Mouse (Mus musculus) hindbrain, postnatal 0 days (tissue): ENCODE measurements at regions not wholly inside any gene's neighbourhood (a gene's known extent, or its start where the extent isn't known, plus 50 kb on each side); places are given as distances from the start of the nearest gene placed in this dataset.
"Not testable (repeated sequence)": the region's sequence is repeated elsewhere in the genome, so short reads cannot be mapped to it uniquely, and the experiment has no call there.

Source experiments
- ATAC-seq: fragments of 200-750 bp; cut with Nextera tagmentation; 2 replicates; pipeline ENCODE4 v1.8.0; 2017; ENCODE audit warnings: mild to moderate bottlenecking, moderate TSS enrichment, moderate library complexity
- DNase-seq: peaks from one replicate; pipeline ENCODE4 v3.0.0-alpha.2; 2015; ENCODE audit warnings: low spot score
- H3K27ac ChIP-seq: fragments of 300-500 bp; sonication (generic); 2 replicates; pipeline ENCODE4 v1.5.1; 2014; ENCODE audit warnings: mild to moderate bottlenecking
- H3K27me3 ChIP-seq: fragments of 300-500 bp; sonication (generic); 2 replicates; pipeline ENCODE4 v1.6.1; 2014; ENCODE audit warnings: low read length, mixed read lengths; ENCODE audit not compliant: insufficient read depth
- H3K36me3 ChIP-seq: fragments of 300-500 bp; sonication (generic); 2 replicates; pipeline ENCODE4 v1.6.1; 2014; ENCODE audit warnings: low read length, mixed read lengths; ENCODE audit not compliant: insufficient read depth
- H3K4me1 ChIP-seq: fragments of 300-500 bp; sonication (generic); 2 replicates; pipeline ENCODE4 v1.6.1; 2014; ENCODE audit warnings: antibody characterized with exemption, low read length, mixed read lengths; ENCODE audit not compliant: insufficient read depth
- H3K4me2 ChIP-seq: fragments of 300-500 bp; sonication (generic); 2 replicates; pipeline ENCODE4 v1.6.1; 2014; ENCODE audit warnings: low read depth, mild to moderate bottlenecking, low read length, moderate library complexity, mixed read lengths
- H3K4me3 ChIP-seq: fragments of 300-500 bp; sonication (generic); 2 replicates; pipeline ENCODE4 v1.5.1; 2014; ENCODE audit warnings: low read length
- H3K9ac ChIP-seq: fragments of 300-500 bp; sonication (generic); replicated peaks from 2 replicates; pipeline ENCODE4 v1.6.1; 2014; ENCODE audit warnings: mild to moderate bottlenecking, low read length, moderate library complexity, mixed read lengths
- H3K9me3 ChIP-seq: fragments of 300-500 bp; sonication (generic); 2 replicates; pipeline ENCODE4 v1.6.1; 2016; ENCODE audit warnings: low read length, mixed read lengths
- CTCF ChIP-seq: IDR thresholded peaks from 2 replicates; pipeline ENCODE4 v1.5.1; 2016; ENCODE audit warnings: antibody characterized with exemption, control low read depth, low read depth
- WGBS: fragments of 180-500 bp; shearing (Covaris S2); extraction: QIAGEN DNeasy Blood & Tissue Kit; methylation state at CpG from one replicate; pipeline ENCODE4 v1.1.7; 2014; 5-methylcytosine and 5-hydroxymethylcytosine counted together

DNA sequence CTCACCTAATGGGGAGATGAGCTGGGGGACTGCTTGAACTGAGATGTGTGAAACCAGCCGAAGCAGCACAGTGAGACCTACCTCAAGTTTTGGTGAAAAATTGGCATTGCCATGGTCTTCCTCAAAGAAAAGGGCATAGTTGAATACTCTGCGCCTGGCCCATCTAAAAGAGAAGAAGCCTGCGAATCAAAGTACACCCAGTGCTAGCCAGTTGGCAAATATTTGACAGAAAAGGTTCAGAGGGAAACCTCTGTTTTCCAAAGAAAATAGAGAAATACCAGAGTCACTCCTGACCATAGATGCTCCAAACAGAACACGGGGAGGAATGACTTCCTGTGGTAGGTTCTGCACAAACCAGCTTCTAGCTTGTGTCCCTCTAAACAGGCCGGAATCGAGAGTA lies 144.5 kb upstream of the Tbl1xr1 start:
- no peak for TF ChIP-seq CTCF
- WGBS, result 95% methylated on average over 6 of the region's 6 CpGs
- Histone ChIP-seq H3K4me1 (peaks cover 18% of the 10 kb centered on the region), H3K9ac (no peak overlapping the region), H3K4me3 (no peak overlapping the region), H3K4me2 (no peak overlapping the region), H3K36me3 (no peaks in the 10 kb centered on the region), H3K27ac (no peak overlapping the region), H3K27me3 (no peaks in the 10 kb centered on the region), H3K9me3 (no peaks in the 10 kb centered on the region)
- DNase-seq (no peak), ATAC-seq (no peak)

DNA sequence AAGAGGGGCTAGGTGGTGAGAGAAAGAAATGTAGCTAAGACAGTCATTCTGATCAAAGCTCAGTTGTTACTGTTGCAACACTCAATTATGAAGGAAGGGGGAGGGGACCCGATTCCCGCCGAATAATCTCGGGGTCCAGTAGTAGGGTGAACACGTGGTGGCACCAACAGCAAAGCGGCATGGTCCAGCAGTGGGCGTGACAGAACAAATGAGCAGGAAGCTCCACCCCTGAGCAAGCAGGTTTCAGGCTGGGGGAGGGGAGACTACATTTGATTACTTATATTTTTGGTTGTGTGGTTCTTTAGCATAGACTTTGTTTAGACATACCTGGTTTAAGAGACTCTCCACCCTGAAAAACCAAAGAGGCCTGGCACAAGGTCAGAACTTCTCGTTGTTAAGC lies 143.8 kb upstream of the Tbl1xr1 start:
- H3K27me3 ChIP-seq, H3K4me3 ChIP-seq, H3K36me3 ChIP-seq, H3K27ac ChIP-seq, DNase-seq, H3K4me2 ChIP-seq, H3K9me3 ChIP-seq, H3K9ac ChIP-seq, ATAC-seq: not testable (repeated sequence)
- peaks cover 23% of the 10 kb centered on the region for H3K4me1 ChIP-seq
- WGBS, result 86% methylated on average over 8 of the region's 8 CpGs

DNA sequence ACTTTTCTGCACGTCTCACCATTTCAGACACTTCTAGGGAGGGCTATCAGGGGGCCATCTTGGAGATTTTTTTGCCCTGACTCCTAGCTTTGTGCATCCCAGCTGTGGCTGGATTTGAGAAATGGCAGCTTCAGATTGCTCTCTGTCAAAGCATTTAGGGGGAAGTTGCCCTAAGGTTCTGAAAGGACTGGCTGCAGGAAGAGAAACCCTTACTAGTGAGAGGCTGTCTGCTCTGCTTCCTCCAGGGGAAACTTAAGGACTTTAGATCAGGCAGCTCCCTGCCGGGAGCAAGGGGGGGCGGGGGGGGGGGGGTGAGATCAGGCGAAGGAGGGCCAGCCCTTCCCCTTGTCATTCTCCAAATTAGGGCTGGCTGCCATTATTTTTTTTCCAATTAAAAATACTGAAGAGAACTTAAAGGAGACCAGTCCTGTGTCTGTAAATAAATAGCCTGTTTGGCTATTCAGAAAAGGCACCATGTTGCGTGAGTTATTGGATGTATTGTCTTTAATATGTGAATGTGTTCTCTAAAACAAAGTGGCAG lies 141.7 kb upstream of the Tbl1xr1 start:
- 8% methylated on average over 5 of the region's 5 CpGs for WGBS
- peak overlapping the region; percentile 76 for H3K27ac ChIP-seq
- ATAC-seq (no peak), DNase-seq (peak; percentile 63)
- H3K4me2 ChIP-seq, result peak overlapping the region; percentile 57
- H3K4me3 ChIP-seq, result no peak overlapping the region
- TF ChIP-seq CTCF, result no peak
- H3K36me3 ChIP-seq, result no peaks in the 10 kb centered on the region
- no peaks in the 10 kb centered on the region for H3K9me3 ChIP-seq
- no peaks in the 10 kb centered on the region for H3K27me3 ChIP-seq
- no peak overlapping the region for H3K9ac ChIP-seq
- peaks cover 23% of the 10 kb centered on the region for H3K4me1 ChIP-seq

- H3K27ac ChIP-seq, result peak overlapping the region; percentile 76
- peaks cover 23% of the 10 kb centered on the region for H3K4me1 ChIP-seq
- no peaks in the 10 kb centered on the region for H3K36me3 ChIP-seq
- no peaks in the 10 kb centered on the region for H3K27me3 ChIP-seq
- peak overlapping the region; percentile 57 for H3K4me2 ChIP-seq
- no peak for TF ChIP-seq CTCF
- ATAC-seq (peak; percentile 97), DNase-seq (peak; percentile 98)
- peak overlapping the region; percentile 40 for H3K9ac ChIP-seq
- H3K9me3 ChIP-seq, result no peaks in the 10 kb centered on the region
- H3K4me3 ChIP-seq, result peak overlapping the region; percentile 31
- WGBS, result under 1% methylated on average over 24 of the region's 24 CpGs
Observed at GRCm38 (mm10) chr3:21935571-21936261, 140.7 kb upstream of the Tbl1xr1 start.

- Histone ChIP-seq H3K36me3 (no peaks in the 10 kb centered on the region), H3K27ac (peak overlapping the region; percentile 76), H3K4me1 (peaks cover 23% of the 10 kb centered on the region), H3K4me3 (peak overlapping the region; percentile 31), H3K9ac (no peak overlapping the region), H3K4me2 (peak overlapping the region; percentile 57), H3K9me3 (no peaks in the 10 kb centered on the region), H3K27me3 (no peaks in the 10 kb centered on the region)
- ATAC-seq (no peak), DNase-seq (no peak)
- TF ChIP-seq CTCF, result peak; percentile 34
- 5% methylated on average over 8 of the region's 8 CpGs for WGBS
Observed at GRCm38 (mm10) chr3:21936262-21936603, 140.2 kb upstream of the Tbl1xr1 start.

GRCm38 (mm10) chr3:21936616-21937015 lies 139.8 kb upstream of the Tbl1xr1 start:
- ATAC-seq (no peak; the same call in 1 of the 2 replicates), DNase-seq (no peak)
- no peak for TF ChIP-seq CTCF
- Histone ChIP-seq H3K4me2 (peak overlapping the region; percentile 57; the same call in 1 of the 2 replicates), H3K9me3 (no peaks in the 10 kb centered on the region), H3K36me3 (no peaks in the 10 kb centered on the region), H3K27ac (0 out of 2 replicates have a peak overlapping the region, but pooled peaks have one; percentile 76), H3K9ac (no peak overlapping the region), H3K4me3 (no peak overlapping the region), H3K27me3 (no peaks in the 10 kb centered on the region), H3K4me1 (peaks cover 23% of the 10 kb centered on the region)
- 19% methylated on average over 8 of the region's 8 CpGs for whole genome bisulfite sequencing
